Mouse (Mus musculus): Measurements from ENCODE around the gene Clec16a.

Gene Clec16a

GRCm38 (mm10) chr16:10586546-10586945 is 41.4 kb downstream of the Clec16a start:
- DNase-seq: no peak

- DNase-seq: no peak
These were observed 55.0 kb downstream of the Clec16a start for GRCm38 (mm10) chr16:10599888-10600740.

GRCm38 (mm10) chr16:10607802-10608201 is 62.7 kb downstream of the Clec16a start:
- no peak for DNase-seq

GRCm38 (mm10) chr16:10609921-10610320 is 64.8 kb downstream of the Clec16a start:
- DNase-seq: no peak

- DNase-seq: no peak
These were observed 65.7 kb downstream of the Clec16a start for GRCm38 (mm10) chr16:10610801-10611200.

GRCm38 (mm10) chr16:10611306-10611705 is 66.2 kb downstream of the Clec16a start:
- no peak for DNase-seq

- no peak for DNase-seq
These were observed 68.9 kb downstream of the Clec16a start for GRCm38 (mm10) chr16:10613996-10614395.

- no peak for DNase-seq
These were observed 75.9 kb downstream of the Clec16a start for GRCm38 (mm10) chr16:10620961-10621614.

- DNase-seq: no peak
These were observed 76.6 kb downstream of the Clec16a start for GRCm38 (mm10) chr16:10621710-10622109.

GRCm38 (mm10) chr16:10626116-10626515 is 81.0 kb downstream of the Clec16a start:
- DNase-seq: peak; percentile 33

- DNase-seq: peak; percentile 50
These were observed 82.1 kb downstream of the Clec16a start for GRCm38 (mm10) chr16:10627136-10627668.

- DNase-seq: no peak
These were observed 83.0 kb downstream of the Clec16a start for GRCm38 (mm10) chr16:10628030-10628555.

GRCm38 (mm10) chr16:10628960-10629359 is 83.8 kb downstream of the Clec16a start:
- no peak for DNase-seq

- DNase-seq: no peak
These were observed 84.2 kb downstream of the Clec16a start for GRCm38 (mm10) chr16:10629361-10629760.

GRCm38 (mm10) chr16:10634940-10635339 is 89.8 kb downstream of the Clec16a start:
- DNase-seq: no peak

- DNase-seq: no peak
These were observed 92.8 kb downstream of the Clec16a start for GRCm38 (mm10) chr16:10637898-10638297.

GRCm38 (mm10) chr16:10639111-10639889 is 94.2 kb downstream of the Clec16a start:
- DNase-seq: no peak

- DNase-seq: peak; percentile 51
These were observed 94.9 kb downstream of the Clec16a start for GRCm38 (mm10) chr16:10640041-10640440.

GRCm38 (mm10) chr16:10641146-10641545 is 96.0 kb downstream of the Clec16a start:
- DNase-seq: no peak

- no peak for DNase-seq
These were observed 97.9 kb downstream of the Clec16a start for GRCm38 (mm10) chr16:10642857-10643633.

- no peak for DNase-seq
These were observed 99.1 kb downstream of the Clec16a start for GRCm38 (mm10) chr16:10644238-10644637.

GRCm38 (mm10) chr16:10644731-10645130 is 99.6 kb downstream of the Clec16a start:
- DNase-seq: no peak

Measured in cerebellum, adult 11 months (tissue).